Mouse (Mus musculus): ENCODE measurements around the gene Fbxo9. TPM values are rescaled to one million over a fixed set of nuclear protein-coding genes. Genes with fewer than 3 reads are reported as not detected.
"Not testable (repeated sequence)": the region's sequence is repeated elsewhere in the genome, so short reads cannot be mapped to it uniquely, and the experiment has no call there.

Fbxo9 gene
- polyA plus RNA-seq, 1 experiment from 2014 or later, result 35.9 TPM

DNA sequence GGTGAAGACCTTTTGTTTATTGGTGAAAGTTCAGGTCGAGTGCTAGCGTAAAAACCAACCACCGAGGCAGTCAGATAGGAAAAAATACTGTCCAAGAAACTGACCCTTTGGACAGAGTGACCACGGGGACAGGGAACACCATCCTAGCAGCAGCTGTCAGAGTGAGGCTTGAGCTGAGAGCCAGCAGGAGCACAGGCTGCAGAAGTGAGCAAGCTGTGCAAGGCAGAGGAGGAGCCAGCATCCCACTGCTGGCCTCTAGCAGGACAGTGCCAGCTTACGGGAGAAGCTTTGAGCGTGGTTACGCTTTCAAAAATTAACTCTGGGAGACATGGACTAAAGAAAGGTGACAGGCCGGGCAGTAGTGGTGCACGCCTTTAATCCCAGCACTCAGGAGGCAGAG lies 21.1 kb downstream of the Fbxo9 start:
- Histone ChIP-seq H3K36me3 (replicated peaks) (peaks cover 34% of the 10 kb centered on the region), H3K27ac (no peak overlapping the region), H3K9ac (no peak overlapping the region), H3K9me3 (no peaks in the 10 kb centered on the region), H3K4me1 (no peaks in the 10 kb centered on the region), H3K4me3 (replicated peaks) (no peak overlapping the region), H3K27me3 (no peaks in the 10 kb centered on the region), H3K4me2 (no peak overlapping the region)
- no peak for ATAC-seq (ENCODE audit: low FRiP score)
- 88% methylated on average over 9 of the region's 9 CpGs for WGBS

DNA sequence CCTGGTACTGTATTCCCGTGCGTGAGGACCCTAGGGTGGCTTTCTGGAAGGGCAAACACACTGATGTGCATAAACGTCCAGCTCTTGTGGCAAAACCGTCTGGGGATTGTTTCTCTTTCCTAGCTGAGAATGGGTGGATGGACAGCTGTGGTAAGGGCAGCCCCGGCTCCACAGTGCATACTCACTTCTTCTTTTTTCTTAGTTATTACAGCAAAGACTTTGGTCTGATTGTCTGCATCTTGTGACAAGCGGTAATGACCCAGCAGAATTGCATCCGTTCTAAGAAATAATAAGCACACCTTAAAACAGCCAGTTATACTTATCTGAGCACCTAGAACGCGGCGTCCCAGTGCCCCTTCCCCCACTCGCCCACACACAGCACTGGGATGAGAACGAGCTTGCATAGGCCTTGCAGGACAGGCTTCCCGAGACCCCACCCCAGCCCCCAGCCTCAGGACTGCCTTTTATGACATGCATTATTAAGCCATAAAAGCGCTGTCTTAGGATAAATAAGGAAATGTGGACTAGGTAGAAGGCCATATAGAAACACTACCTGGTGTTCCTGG lies 23.1 kb downstream of the Fbxo9 start:
- 91% methylated on average over 14 of the region's 14 CpGs for WGBS
- H3K4me2 ChIP-seq, result no peak overlapping the region
- no peaks in the 10 kb centered on the region for H3K9me3 ChIP-seq
- ATAC-seq (ENCODE audit: low FRiP score), result no peak
- no peak overlapping the region for H3K4me3 ChIP-seq (replicated peaks)
- no peak overlapping the region for H3K27ac ChIP-seq
- H3K36me3 ChIP-seq (replicated peaks), result peaks cover 44% of the 10 kb centered on the region
- no peak overlapping the region for H3K9ac ChIP-seq
- H3K4me1 ChIP-seq, result no peaks in the 10 kb centered on the region
- no peaks in the 10 kb centered on the region for H3K27me3 ChIP-seq

DNA sequence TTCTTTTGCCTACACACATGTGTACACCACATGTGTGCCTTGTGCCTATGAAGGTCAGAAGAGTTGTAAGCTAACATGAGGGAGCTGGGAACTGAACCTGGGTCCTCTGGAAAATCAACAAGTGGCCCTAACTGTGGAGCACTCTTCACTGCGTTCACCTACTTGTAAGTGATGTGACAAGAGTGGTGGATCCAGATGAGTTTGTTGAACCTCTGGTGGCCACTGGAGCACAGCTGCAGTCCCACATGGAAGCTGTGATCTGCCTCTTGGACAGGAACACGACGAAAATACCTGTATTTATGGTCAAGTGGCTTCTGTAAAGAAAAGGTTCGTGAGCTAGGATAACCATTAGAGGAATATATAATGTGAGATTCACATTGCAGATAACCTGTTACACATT lies 24.5 kb downstream of the Fbxo9 start:
- no peaks in the 10 kb centered on the region for H3K4me1 ChIP-seq
- WGBS, result 91% methylated on average over 4 of the region's 4 CpGs
- H3K4me3 ChIP-seq (replicated peaks), result no peak overlapping the region
- ATAC-seq (ENCODE audit: low FRiP score), result no peak
- H3K27ac ChIP-seq, result no peak overlapping the region
- peaks cover 47% of the 10 kb centered on the region for H3K36me3 ChIP-seq (replicated peaks)
- H3K9me3 ChIP-seq, result no peaks in the 10 kb centered on the region
- H3K4me2 ChIP-seq, result no peak overlapping the region
- no peaks in the 10 kb centered on the region for H3K27me3 ChIP-seq
- H3K9ac ChIP-seq, result no peak overlapping the region

DNA sequence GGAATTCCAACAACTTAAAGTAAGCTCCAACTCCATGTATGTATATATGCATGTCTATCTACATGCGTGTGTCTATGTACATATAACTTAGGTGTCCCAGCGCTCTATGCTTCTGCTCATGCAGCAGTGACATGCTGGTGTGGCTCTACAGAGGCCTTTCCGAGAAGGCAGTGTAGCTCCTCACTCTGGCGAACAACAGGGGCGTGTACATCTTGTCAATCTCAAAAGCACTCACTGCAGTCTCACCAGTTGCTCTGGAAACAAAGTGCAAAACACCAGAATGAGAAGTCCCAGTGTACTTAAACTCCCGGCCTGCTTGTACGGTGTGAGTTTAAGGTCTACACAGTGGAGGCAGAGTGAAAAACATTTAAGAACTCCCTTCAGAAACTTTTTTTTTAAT lies 27.0 kb downstream of the Fbxo9 start:
- no peak overlapping the region for H3K27ac ChIP-seq
- no peaks in the 10 kb centered on the region for H3K4me1 ChIP-seq
- no peak overlapping the region for H3K4me2 ChIP-seq
- no peak for ATAC-seq (ENCODE audit: low FRiP score)
- no peaks in the 10 kb centered on the region for H3K9me3 ChIP-seq
- peaks cover 44% of the 10 kb centered on the region for H3K36me3 ChIP-seq (replicated peaks)
- no peak overlapping the region for H3K9ac ChIP-seq
- H3K27me3 ChIP-seq, result no peaks in the 10 kb centered on the region
- no peak overlapping the region for H3K4me3 ChIP-seq (replicated peaks)
- 81% methylated on average over 7 of the region's 7 CpGs for WGBS

DNA sequence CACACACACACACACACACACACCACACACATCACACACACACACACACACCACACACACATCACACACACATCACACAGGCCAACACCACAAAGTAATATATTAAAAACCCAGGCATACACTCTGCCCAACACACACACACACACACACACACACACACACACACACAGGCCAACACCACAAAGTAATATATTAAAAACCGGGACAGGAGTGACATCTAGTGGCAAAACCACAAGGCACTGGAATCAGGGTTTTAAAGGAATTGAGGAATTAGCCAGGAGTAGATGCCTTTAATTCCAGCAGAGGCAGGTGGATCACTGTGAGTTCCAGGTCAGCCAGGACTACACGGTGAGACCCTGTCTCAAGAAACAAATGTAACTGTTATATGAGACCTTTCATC lies 30.6 kb downstream of the Fbxo9 start:
- no peak overlapping the region for H3K9ac ChIP-seq
- WGBS, result 40% methylated on average over 2 of the region's 2 CpGs
- H3K27me3 ChIP-seq, result no peaks in the 10 kb centered on the region
- H3K4me2 ChIP-seq, result no peak overlapping the region
- H3K27ac ChIP-seq, result no peak overlapping the region
- no peaks in the 10 kb centered on the region for H3K9me3 ChIP-seq
- H3K4me1 ChIP-seq, result no peaks in the 10 kb centered on the region
- peaks cover 14% of the 10 kb centered on the region for H3K36me3 ChIP-seq (replicated peaks)
- no peak overlapping the region for H3K4me3 ChIP-seq (replicated peaks)
- no peak for ATAC-seq (ENCODE audit: low FRiP score)

DNA sequence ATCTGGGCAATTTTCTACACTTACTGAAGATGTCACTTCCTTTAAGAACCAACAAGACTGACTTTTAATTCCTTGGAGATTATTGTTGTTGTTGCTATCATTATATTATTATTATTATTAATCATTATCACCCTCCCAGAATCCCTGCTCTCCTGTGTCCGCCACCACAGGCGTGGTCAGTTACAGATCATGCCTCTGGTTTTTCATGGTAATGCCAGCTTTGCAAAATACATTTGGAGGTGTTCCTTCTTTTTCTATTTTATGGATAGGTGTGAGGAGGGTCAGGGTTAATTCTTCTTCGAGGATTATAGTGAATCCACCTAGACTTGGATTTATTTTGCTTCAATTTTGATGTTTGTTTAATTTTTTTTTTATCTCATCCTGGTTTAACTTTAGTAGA lies 33.6 kb downstream of the Fbxo9 start:
- Histone ChIP-seq H3K9ac (no peak overlapping the region), H3K27me3 (no peaks in the 10 kb centered on the region), H3K4me2 (no peak overlapping the region), H3K36me3 (replicated peaks) (no peaks in the 10 kb centered on the region), H3K4me1 (no peaks in the 10 kb centered on the region), H3K27ac (no peak overlapping the region), H3K4me3 (replicated peaks) (no peak overlapping the region), H3K9me3 (no peaks in the 10 kb centered on the region)
- WGBS, result 94% methylated on average over 3 of the region's 3 CpGs
- ATAC-seq (ENCODE audit: low FRiP score), result no peak

DNA sequence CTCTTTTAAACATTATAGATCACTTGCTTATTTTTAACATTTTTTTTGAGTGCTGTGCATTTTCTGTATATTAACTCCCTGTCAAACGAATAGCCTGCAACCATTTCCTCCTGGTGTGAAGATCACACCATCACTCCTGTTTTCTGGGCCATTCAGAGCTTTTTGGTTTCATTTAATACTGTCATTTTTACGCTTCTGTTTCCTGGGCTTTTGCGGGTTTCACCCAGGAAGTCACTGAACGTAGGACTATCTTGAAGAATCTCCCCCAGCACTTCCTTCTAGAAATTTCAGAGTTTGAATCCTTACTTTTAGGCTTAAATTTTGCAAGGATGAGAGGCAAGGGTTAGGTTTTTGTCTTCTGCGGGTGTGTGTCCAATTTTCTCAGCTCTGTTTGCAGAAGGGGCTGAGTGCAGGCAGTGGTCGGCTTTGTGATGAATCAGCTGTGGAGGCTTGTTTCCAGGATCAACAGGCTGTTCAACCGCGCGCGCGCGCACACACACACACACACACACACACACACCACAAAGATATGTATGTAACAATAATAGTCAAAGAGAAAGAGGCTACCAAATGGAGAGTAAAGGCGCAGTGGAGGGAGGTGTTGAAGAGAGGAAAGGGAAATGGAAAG lies 35.0 kb downstream of the Fbxo9 start:
- no peaks in the 10 kb centered on the region for H3K4me1 ChIP-seq
- no peak overlapping the region for H3K4me2 ChIP-seq
- no peak overlapping the region for H3K27ac ChIP-seq
- no peak for ATAC-seq (ENCODE audit: low FRiP score)
- no peak overlapping the region for H3K4me3 ChIP-seq (replicated peaks)
- H3K9me3 ChIP-seq, result no peaks in the 10 kb centered on the region
- WGBS, result 92% methylated on average over 13 of the region's 13 CpGs
- H3K9ac ChIP-seq, result no peak overlapping the region
- H3K27me3 ChIP-seq, result no peaks in the 10 kb centered on the region
- no peaks in the 10 kb centered on the region for H3K36me3 ChIP-seq (replicated peaks)

DNA sequence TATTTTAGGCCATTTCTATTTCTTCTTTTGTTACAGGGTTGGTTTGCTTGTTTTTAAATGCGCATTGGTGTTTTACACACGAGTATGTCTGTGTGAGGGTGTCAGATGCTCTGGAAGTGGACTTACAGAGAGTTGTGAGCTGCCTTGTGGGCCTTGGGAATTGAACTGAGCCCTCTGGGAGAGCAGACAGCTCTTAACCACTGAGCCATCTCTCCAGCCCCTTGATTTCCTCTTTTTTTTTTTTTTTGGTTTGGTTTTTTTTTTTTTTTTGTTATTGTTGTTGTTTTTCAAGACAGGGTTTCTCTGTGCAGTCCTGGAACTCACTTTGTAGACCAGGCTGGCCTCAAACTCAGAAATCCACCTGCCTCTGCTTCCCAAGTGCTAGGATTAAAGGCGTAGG lies 35.6 kb downstream of the Fbxo9 start:
- H3K9ac ChIP-seq; H3K9me3 ChIP-seq; H3K4me3 ChIP-seq (replicated peaks); H3K27me3 ChIP-seq; H3K4me1 ChIP-seq; ATAC-seq (ENCODE audit: low FRiP score); H3K27ac ChIP-seq; H3K36me3 ChIP-seq (replicated peaks); H3K4me2 ChIP-seq: not testable (repeated sequence)
- WGBS, result 92% methylated on average over 3 of the region's 3 CpGs

DNA sequence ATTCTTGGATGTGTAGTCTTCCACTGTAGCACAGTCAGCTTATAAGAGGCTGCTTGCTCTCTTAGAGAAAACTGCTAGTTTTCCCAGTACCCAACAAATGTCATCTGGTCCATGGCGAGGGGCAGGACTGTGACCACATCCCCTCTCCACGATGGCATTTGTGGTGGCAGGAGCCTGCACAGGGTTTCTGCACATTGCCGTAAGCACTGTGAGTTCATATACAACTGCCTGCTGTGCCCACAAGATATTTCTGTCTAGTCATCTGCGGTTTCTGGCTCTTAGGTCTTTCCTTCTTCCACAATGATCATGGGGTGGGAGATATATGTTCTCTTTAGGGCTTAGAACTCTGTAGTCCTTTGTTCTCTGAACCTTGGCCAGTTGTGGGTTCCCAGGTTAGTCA lies 37.2 kb downstream of the Fbxo9 start:
- Histone ChIP-seq H3K9me3 (no peaks in the 10 kb centered on the region), H3K4me3 (replicated peaks) (no peak overlapping the region), H3K36me3 (replicated peaks) (no peaks in the 10 kb centered on the region), H3K9ac (no peak overlapping the region), H3K27ac (no peak overlapping the region), H3K27me3 (no peaks in the 10 kb centered on the region), H3K4me1 (no peaks in the 10 kb centered on the region), H3K4me2 (no peak overlapping the region)
- ATAC-seq (ENCODE audit: low FRiP score), result no peak
- WGBS, result 92% methylated on average over 4 of the region's 4 CpGs

DNA sequence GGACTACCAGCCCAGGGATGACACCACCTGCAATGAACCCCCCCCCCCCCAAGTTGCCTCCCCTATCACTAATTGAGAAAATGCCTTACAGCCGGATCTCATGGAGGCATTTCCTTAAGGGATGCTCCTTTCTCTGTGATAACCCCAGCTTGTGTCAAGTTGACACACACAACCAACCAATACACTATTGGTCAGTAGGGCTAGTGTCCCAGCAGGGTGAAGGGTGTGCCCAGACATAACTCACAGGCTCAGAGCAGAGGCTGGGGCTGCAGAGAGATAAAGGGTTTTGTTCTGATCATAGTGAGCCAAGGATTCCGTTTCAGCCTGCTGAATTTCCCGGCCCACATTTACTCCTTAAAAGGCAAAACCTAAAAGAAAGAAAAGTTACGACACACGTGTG lies 38.4 kb downstream of the Fbxo9 start:
- Histone ChIP-seq H3K4me1 (no peaks in the 10 kb centered on the region), H3K4me3 (replicated peaks) (no peak overlapping the region), H3K9me3 (no peaks in the 10 kb centered on the region), H3K27me3 (no peaks in the 10 kb centered on the region), H3K27ac (no peak overlapping the region), H3K4me2 (no peak overlapping the region), H3K9ac (no peak overlapping the region), H3K36me3 (replicated peaks) (no peaks in the 10 kb centered on the region)
- 87% methylated on average over 5 of the region's 5 CpGs for WGBS
- ATAC-seq (ENCODE audit: low FRiP score), result no peak

DNA sequence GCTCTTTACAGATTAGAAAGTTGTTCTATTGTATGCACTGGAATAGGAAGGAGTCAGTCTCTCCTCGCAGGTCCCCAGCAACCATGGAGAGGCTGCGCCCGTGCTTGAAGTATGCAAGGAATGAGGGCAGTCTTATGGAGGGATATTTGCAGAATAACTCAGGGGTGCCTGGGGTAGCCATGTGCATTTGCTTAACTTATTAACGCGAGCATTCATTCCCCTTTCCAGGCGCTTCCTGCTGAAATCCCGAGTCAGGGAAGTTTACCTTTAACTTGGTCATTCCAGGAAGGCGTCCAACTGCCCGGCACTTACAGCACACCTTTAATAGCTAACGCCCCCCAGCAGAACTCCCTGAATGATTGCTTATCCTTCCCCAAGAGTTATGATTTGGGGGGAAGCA lies 44.7 kb downstream of the Fbxo9 start:
- Histone ChIP-seq H3K4me2 (no peak overlapping the region), H3K9me3 (no peaks in the 10 kb centered on the region), H3K27ac (no peak overlapping the region), H3K4me3 (replicated peaks) (no peak overlapping the region), H3K4me1 (no peaks in the 10 kb centered on the region), H3K9ac (no peak overlapping the region), H3K36me3 (replicated peaks) (no peaks in the 10 kb centered on the region), H3K27me3 (no peaks in the 10 kb centered on the region)
- ATAC-seq (ENCODE audit: low FRiP score), result no peak
- WGBS, result 80% methylated on average over 10 of the region's 10 CpGs

DNA sequence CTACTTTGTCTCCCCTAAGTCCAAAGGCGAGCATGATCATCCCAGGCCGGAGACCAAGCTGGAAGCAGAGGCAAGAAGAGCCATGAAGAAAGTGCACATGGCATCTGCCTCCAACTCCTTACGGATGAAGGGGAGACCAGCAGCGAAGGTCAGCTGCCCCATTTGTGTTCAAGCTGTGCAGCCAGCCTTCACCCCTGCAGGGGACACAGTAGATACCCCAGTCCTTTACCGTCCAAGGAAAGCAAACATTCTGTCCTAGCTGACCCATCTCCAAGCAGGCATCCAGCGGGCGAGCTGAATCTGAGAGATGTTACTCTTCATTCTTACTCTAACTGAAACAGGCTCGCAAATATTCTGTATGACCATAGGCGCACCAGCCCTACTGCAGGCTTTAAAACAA lies 46.5 kb downstream of the Fbxo9 start:
- Histone ChIP-seq H3K27me3 (no peaks in the 10 kb centered on the region), H3K4me3 (replicated peaks) (no peak overlapping the region), H3K27ac (no peak overlapping the region), H3K4me1 (no peaks in the 10 kb centered on the region), H3K4me2 (no peak overlapping the region), H3K36me3 (replicated peaks) (no peaks in the 10 kb centered on the region), H3K9me3 (no peaks in the 10 kb centered on the region), H3K9ac (no peak overlapping the region)
- WGBS, result 81% methylated on average over 9 of the region's 9 CpGs
- ATAC-seq (ENCODE audit: low FRiP score), result no peak

DNA sequence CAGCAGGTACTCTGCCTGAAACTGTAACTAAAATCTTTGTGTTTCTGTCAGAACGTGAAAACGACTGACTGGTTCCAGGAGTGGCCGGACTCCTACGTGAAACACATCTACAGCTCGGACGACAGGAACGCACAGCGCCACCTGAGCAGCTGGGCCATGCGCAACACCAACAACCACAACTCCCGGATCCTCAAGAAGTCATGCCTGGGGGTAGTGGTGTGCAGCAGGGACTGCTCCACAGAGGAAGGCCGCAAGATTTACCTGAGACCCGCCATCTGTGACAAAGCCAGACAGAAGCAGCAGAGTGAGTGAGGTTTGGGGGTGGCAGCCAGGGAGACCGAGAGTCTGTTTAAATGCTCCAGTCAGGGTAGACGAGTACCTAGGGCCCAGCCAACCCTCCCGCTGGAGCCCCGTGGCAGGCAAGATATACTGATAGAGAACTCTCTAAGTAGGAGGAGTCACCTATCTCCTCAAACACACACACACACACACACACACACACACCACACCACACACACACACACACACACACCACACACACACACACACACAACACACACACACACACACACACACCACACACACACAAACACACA lies 49.2 kb downstream of the Fbxo9 start:
- Histone ChIP-seq H3K4me1 (no peaks in the 10 kb centered on the region), H3K27ac (no peak overlapping the region), H3K9me3 (no peaks in the 10 kb centered on the region), H3K9ac (no peak overlapping the region), H3K4me3 (replicated peaks) (no peak overlapping the region), H3K36me3 (replicated peaks) (no peaks in the 10 kb centered on the region), H3K4me2 (no peak overlapping the region), H3K27me3 (no peaks in the 10 kb centered on the region)
- 85% methylated on average over 16 of the region's 16 CpGs for WGBS
- ATAC-seq (ENCODE audit: low FRiP score), result no peak

Data from forebrain, embryonic 12.5 days (tissue).